Mouse (Mus musculus) retina, postnatal 7 days (tissue): ENCODE results near the gene Sec61g.
"Not testable (repeated sequence)": the region's sequence is repeated elsewhere in the genome, so short reads cannot be mapped to it uniquely, and the experiment has no call there.

Experiments used
- DNase-seq: peaks from one replicate; pipeline ENCODE4 v3.0.0-alpha.2; 2012; ENCODE audit warnings: low read depth, low spot score

The Sec61g gene

GRCm38 (mm10) chr11:16508052-16508654, at the start of gene Sec61g:
Gene Sec61g (minus strand): TSS chr11:16508484.
- DNase-seq, result peak; percentile 88

- no peak for DNase-seq
Observed at GRCm38 (mm10) chr11:16546421-16547163, 38.3 kb upstream of the Sec61g start.

GRCm38 (mm10) chr11:16537379-16537778, 29.1 kb upstream of the Sec61g start:
- DNase-seq, result no peak

GRCm38 (mm10) chr11:16534582-16535553, 26.6 kb upstream of the Sec61g start:
- DNase-seq, result no peak

- no peak for DNase-seq
Observed at GRCm38 (mm10) chr11:16532877-16533276, 24.6 kb upstream of the Sec61g start.

GRCm38 (mm10) chr11:16528909-16529308, 20.6 kb upstream of the Sec61g start:
- DNase-seq, result no peak

- DNase-seq, result no peak
Observed at GRCm38 (mm10) chr11:16528391-16528790, 20.1 kb upstream of the Sec61g start.

GRCm38 (mm10) chr11:16527743-16528142, 19.5 kb upstream of the Sec61g start:
- no peak for DNase-seq

GRCm38 (mm10) chr11:16526467-16526866, 18.2 kb upstream of the Sec61g start:
- DNase-seq, result no peak

- DNase-seq, result no peak
Observed at GRCm38 (mm10) chr11:16525724-16526123, 17.4 kb upstream of the Sec61g start.

GRCm38 (mm10) chr11:16524917-16525640, 16.8 kb upstream of the Sec61g start:
- DNase-seq, result no peak

GRCm38 (mm10) chr11:16515081-16515480, 6.8 kb upstream of the Sec61g start:
- DNase-seq, result not testable (repeated sequence)

GRCm38 (mm10) chr11:16514221-16514620, 5.9 kb upstream of the Sec61g start:
- DNase-seq, result not testable (repeated sequence)

- peak; percentile 14 for DNase-seq
Observed at GRCm38 (mm10) chr11:16507385-16508051, 766 bp downstream of the Sec61g start.

GRCm38 (mm10) chr11:16505999-16506398, 2.3 kb downstream of the Sec61g start:
- DNase-seq, result no peak

- no peak for DNase-seq
Observed at GRCm38 (mm10) chr11:16503150-16503549, 5.1 kb downstream of the Sec61g start.

GRCm38 (mm10) chr11:16502744-16503143, 5.5 kb downstream of the Sec61g start:
- DNase-seq, result no peak

GRCm38 (mm10) chr11:16498756-16499680, 9.3 kb downstream of the Sec61g start:
- no peak for DNase-seq
